Mouse (Mus musculus): Measurements from ENCODE around the gene Zc3h7a.
"Not testable (repeated sequence)": the region's sequence is repeated elsewhere in the genome, so short reads cannot be mapped to it uniquely, and the experiment has no call there.

DNA sequence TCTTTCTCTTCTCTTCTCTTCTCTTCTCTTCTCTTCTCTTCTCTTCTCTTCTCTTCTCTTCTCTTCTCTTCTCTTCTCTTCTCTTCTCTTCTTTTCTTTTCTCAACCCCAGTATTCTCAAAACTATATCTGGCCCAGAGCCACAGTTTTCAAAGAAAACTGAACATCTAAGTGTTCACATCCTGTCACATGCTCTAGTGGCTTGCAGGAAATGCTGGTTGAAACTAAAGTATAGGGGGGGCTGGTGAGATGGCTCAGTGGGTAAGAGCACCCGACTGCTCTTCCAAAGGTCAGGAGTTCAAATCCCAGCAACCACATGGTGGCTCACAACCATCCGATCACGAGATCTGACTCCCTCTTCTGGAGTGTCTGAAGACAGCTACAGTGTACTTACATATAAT, 18.5 kb downstream of the Zc3h7a start:
- not testable (repeated sequence) for TF ChIP-seq GATA1, TAL1 (IDR thresholded peaks at IDR 0.05; ENCODE audit: low read length)
